Mouse (Mus musculus): ENCODE results near the gene Vgf.

Gene Vgf

DNA sequence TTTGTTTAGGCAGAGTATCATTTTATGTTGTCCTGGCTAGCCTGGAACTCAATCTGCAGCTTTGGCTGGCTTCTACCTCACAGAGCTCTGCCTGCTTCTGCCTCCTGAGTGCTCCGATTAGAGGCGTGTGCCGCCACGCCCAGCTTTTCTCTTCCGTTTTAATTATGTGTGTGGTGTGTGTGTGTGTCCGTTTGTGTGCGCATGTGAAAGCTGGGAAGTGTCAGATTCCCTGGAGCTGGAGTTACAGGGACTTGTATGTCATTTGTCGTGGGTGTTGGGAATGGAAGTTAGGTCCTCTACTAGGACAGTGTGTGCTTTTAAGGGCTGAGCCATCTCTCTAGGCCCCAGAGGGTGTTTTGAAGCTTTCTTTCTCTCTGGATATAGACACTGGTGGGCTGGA is 46.9 kb downstream of the Vgf start:
- no peak for DNase-seq

GRCm38 (mm10) chr5:137074191-137074651 is 48.0 kb downstream of the Vgf start:
- DNase-seq, result peak in 1 of 2 experiments; percentile 59

DNA sequence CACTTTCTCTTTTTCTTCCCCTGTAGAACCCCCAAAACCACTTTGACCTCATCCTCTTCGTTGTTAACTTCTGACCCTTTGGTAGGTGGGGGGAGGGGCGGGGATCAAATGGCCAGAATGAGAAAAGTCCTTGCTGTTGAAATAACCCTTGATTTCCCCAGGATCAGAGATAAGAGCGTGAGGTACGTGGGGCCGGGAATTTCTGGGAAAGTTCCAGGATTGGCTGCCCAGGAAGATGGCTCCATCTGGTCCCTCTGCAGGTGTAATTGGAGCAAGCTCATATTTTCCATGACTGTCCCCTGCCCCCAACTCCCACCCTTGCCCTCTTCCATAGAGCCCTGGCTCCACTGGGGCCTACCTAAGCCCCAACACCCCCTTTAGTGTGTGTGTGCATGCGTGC is 49.5 kb downstream of the Vgf start:
- no peak for DNase-seq

DNA sequence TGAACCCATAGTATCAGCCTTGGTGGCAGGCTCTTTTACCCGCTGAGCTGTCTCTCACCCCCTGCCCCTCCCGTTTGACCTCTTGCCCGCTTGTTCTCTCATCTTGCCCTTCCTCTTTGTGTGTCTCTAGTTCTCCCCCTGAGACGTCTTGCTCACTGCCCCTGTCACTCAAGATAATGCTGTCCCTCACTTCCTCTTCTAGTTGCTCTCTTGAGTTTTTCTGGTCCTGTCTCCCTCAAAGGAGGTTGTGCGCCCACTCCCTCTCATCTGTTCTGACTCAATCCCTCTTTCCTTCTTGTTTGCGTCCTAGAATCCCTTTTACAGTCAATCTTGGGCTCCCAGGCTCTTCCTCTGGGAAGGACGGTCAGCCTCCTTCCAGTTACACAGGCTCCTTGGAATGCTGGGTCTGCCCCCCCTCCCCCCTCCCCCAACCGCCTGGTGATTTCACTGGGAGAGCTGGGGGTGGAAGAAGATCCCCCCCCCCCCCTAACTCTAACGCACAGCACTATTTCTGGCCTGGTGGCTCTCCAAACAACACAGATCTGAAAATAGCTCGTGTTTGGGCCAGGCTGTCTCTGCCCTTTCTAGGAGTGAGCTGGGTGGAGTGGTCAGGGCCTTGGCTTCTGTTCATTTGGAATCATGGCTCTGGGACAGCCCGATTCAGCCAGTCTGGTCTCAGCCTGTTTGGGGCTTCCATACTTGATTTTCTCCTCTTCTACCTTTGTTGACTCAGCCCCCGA is 50.2 kb downstream of the Vgf start:
- peak in 1 of 2 experiments; percentile 54 for DNase-seq

GRCm38 (mm10) chr5:137077187-137077586 is 51.0 kb downstream of the Vgf start:
- no peak for DNase-seq

GRCm38 (mm10) chr5:137078041-137078440 is 51.8 kb downstream of the Vgf start:
- DNase-seq, result no peak

DNA sequence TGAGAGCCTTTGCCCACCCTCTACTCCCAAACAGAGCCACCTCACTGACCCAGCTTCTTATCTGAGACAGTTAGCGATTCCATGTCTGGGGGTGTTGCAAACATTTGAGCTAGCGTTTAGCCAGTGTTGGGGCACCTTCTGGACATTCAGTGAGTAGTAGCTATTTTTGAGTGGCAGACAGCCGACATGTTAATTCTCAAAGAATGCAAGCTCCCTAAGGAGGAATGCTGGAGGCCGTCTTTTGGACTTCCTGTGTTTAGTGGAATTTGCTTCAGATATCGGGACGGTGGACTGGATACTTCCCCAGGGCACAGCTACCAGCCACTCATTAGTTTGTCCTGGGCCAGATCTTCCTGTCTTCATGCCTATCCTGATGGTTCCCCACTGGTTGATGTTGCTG is 52.4 kb downstream of the Vgf start:
- DNase-seq, result no peak

DNA sequence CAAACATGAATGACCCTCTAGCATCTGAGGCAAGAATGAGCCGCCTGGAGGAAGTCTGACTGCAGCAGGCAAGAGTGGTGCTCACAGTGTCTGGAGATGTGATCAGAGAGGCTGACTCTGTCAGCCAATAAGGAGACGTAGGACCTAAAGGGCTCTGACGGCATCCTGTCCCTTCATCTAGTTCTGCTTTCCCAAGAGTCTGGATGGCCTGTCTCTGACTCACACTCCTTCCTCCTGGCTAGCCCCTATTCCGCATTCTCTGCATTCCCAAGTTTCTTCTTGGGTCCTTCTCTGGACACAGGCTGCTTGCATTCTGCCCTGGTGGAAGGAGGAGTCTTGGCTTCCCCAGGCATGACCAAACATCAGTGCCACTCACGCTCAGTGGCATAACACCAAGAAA is 53.7 kb downstream of the Vgf start:
- peak; percentile 28 to 55 for DNase-seq

Data from kidney, postnatal 36 days (tissue).